Mouse (Mus musculus) MEL (cell line): ENCODE results near the gene Gab3.

Experiments used
- CHD1 ChIP-seq: IDR thresholded peaks from 2 replicates; pipeline ENCODE4 v1.6.1; 2012; ENCODE audit warnings: low read depth, mild to moderate bottlenecking, inconsistent platforms, low read length, improper control_type of control experiment
- CTCF ChIP-seq, 3 experiments: IDR thresholded peaks in 2 of 3; conservative IDR thresholded peaks in 1 of 3; 2 replicates each; pipeline ENCODE4 v1.5.1; 2011 to 2012; ENCODE audit warnings: low read length in 3 of 3, low read depth in 2 of 3, mild to moderate bottlenecking in 2 of 3, improper control_type of control experiment in 1 of 3, inconsistent platforms in 1 of 3, mixed read lengths in 1 of 3, moderate library complexity in 1 of 3; ENCODE audit not compliant: control insufficient read depth in 1 of 3, insufficient read depth in 1 of 3, poor library complexity in 1 of 3, severe bottlenecking in 1 of 3
- EP300 ChIP-seq, 2 experiments: IDR thresholded peaks; 2 replicates each; pipeline ENCODE4 v1.6.1; 2011; ENCODE audit warnings: improper control_type of control experiment in 2 of 2, low read length in 2 of 2, low read depth in 1 of 2, mild to moderate bottlenecking in 1 of 2
- ETS1 ChIP-seq: IDR thresholded peaks from 2 replicates; pipeline ENCODE4 v1.6.1; 2012; ENCODE audit warnings: low read depth, mild to moderate bottlenecking, inconsistent platforms, low read length, improper control_type of control experiment, moderate library complexity
- GABPA ChIP-seq: IDR thresholded peaks from 2 replicates; pipeline ENCODE4 v1.6.1; 2012; ENCODE audit warnings: low read depth, mild to moderate bottlenecking, inconsistent platforms, low read length, improper control_type of control experiment, moderate library complexity
- MAFK ChIP-seq: IDR thresholded peaks from 2 replicates; pipeline ENCODE4 v1.6.1; 2011; ENCODE audit warnings: low read depth, mild to moderate bottlenecking, low read length, improper control_type of control experiment, borderline replicate concordance
- MXI1 ChIP-seq: IDR thresholded peaks from 2 replicates; pipeline ENCODE4 v1.6.1; 2011; ENCODE audit warnings: mild to moderate bottlenecking, low read depth, low read length, improper control_type of control experiment
- POLR2A ChIP-seq, 2 experiments: IDR thresholded peaks; 2 replicates each; pipeline ENCODE4 v1.6.1; 2011 to 2012; ENCODE audit warnings: low read length in 2 of 2, mild to moderate bottlenecking in 2 of 2, control low read depth in 1 of 2, improper control_type of control experiment in 1 of 2, low read depth in 1 of 2, moderate library complexity in 1 of 2; ENCODE audit not compliant: control insufficient read depth in 1 of 2, insufficient read depth in 1 of 2, poor library complexity in 1 of 2
- RCOR1 ChIP-seq: IDR thresholded peaks from 2 replicates; pipeline ENCODE4 v1.6.1; 2012; ENCODE audit warnings: low read depth, mild to moderate bottlenecking, inconsistent platforms, low read length, improper control_type of control experiment
- SIN3A ChIP-seq: IDR thresholded peaks from 2 replicates; pipeline ENCODE4 v1.6.1; 2012; ENCODE audit warnings: low read length, improper control_type of control experiment, inconsistent platforms
- SMC3 ChIP-seq: IDR thresholded peaks from 2 replicates; pipeline ENCODE4 v1.6.1; 2011; ENCODE audit warnings: low read depth, low read length, improper control_type of control experiment
- TBP ChIP-seq: IDR thresholded peaks from 2 replicates; pipeline ENCODE4 v1.8.0; 2011; ENCODE audit warnings: low read depth, low read length, improper control_type of control experiment
- TCF12 ChIP-seq: IDR thresholded peaks from 2 replicates; pipeline ENCODE4 v1.6.1; 2014; ENCODE audit warnings: low read depth, mild to moderate bottlenecking, inconsistent platforms, low read length, improper control_type of control experiment, moderate library complexity
- USF1 ChIP-seq: IDR thresholded peaks from 2 replicates; pipeline ENCODE4 v1.6.1; 2014; ENCODE audit warnings: low read depth, mild to moderate bottlenecking, inconsistent platforms, low read length, improper control_type of control experiment, moderate library complexity

DNA sequence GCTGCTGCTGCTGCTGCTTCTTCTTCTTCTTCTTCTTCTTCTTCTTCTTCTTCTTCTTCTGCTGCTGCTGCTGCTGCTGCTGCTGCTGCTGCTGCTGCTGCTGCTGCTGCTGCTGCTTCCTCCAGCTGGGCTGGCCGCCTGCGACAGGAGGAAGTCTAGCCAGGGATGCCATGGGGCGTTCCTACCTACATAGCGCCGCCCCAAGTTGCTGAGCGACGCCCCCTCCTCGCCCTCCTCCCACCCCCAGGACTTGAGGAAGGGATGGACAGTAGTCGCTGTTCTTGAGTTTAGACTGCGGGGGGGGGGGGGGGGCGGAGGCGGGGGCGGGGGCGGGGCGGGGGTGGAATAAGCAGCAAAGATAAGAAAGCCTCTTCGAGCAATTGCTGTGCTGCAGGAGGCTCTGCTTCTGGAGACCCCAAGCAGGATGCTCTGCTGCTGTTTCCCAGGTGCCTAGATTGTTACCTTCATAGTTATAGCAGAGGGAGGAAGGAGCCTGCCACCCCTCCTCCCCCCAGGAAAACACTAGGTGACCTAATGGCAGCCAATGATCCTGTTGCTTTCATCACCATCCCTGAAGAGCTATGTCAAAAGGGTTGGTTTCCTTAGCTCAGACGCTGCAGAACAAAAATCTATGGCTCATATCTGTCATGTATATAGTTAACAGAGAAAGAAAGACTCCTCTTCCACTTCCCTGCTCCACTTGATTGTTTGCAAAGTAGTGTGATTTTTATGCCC, at the start of gene Gab3:
- no peak for TF ChIP-seq POLR2A (IDR thresholded peaks at IDR 0.05; ENCODE audit: control insufficient read depth in 1 of 2, insufficient read depth in 1 of 2, low read depth in 1 of 2, low read length in 2 of 2, poor library complexity in 1 of 2)
- TF ChIP-seq CTCF (IDR thresholded peaks at IDR 0.05 in 2 of 3, conservative IDR thresholded peaks at IDR 0.05 in 1 of 3; ENCODE audit: control insufficient read depth in 1 of 3, insufficient read depth in 1 of 3, low read depth in 2 of 3, low read length in 3 of 3, poor library complexity in 1 of 3, severe bottlenecking in 1 of 3) = no peak
- TF ChIP-seq SIN3A = no peak
- no peak for TF ChIP-seq TCF12
- TF ChIP-seq CHD1 = no peak
- no peak for TF ChIP-seq TBP
- no peak for TF ChIP-seq MXI1
- no peak for TF ChIP-seq USF1
- TF ChIP-seq GABPA = no peak
- no peak for TF ChIP-seq EP300 (IDR thresholded peaks at IDR 0.05; ENCODE audit: low read depth in 1 of 2, low read length in 2 of 2)
- TF ChIP-seq RCOR1 = no peak
- no peak for TF ChIP-seq SMC3
- TF ChIP-seq ETS1 = no peak
- TF ChIP-seq MAFK = no peak
